Mouse (Mus musculus) kidney, adult 18-20 months (tissue): ENCODE measurements around the gene Edn2.

Experiments
- DNase-seq: peaks from one replicate; pipeline ENCODE4 v3.0.0; 2021

The Edn2 gene

DNA sequence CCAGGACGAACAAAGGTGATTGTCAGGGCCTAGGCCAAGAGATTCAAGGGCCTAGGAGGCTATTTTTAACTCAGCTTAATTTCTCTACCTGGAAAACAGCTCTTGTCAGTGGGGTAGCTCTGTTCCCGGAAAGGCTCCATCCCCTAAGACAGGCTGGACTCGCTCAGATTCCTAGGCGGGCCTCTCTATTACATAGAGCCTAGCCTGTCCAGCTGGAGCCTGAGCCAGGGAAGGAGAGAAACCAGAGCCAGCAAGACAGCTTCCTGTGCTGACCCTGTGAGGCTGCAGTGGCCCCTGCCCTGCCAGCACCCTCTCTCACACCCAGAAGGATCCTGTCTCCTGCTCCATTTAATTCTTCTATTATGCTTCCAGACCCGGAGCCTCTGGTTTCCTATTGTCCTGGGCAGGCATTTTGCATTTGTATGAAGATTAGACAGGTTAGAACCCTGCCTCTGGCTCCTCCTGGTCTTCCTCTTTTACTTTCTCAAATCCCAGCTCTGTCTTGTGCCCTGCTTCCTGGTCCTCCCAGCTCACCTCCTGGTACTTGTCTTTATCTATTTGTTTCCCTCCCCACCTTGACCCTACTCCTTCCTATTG lies 2.2 kb upstream of the Edn2 start:
- no peak for DNase-seq

GRCm38 (mm10) chr4:120162586-120162985 lies 1.6 kb downstream of the Edn2 start:
- DNase-seq, result no peak

DNA sequence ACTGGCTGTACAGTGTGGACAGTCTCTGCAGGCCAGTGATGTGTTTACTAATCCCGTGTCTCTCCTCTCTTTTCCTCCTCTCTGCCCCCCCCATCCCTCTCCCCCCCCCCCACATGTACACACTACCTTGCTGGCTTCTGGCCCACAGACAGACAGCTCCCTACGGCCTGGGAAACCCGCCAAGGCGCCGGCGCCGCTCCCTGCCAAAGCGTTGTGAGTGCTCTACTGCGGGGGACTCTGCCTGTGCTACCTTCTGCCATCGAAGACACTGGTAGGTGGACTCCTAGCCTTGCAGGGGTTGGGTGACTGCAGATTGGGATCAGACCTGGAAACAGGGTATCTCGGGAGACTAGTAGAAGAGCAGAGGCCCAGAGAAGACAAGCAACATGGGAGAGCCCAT lies 2.2 kb downstream of the Edn2 start:
- DNase-seq, result peak; percentile 34

DNA sequence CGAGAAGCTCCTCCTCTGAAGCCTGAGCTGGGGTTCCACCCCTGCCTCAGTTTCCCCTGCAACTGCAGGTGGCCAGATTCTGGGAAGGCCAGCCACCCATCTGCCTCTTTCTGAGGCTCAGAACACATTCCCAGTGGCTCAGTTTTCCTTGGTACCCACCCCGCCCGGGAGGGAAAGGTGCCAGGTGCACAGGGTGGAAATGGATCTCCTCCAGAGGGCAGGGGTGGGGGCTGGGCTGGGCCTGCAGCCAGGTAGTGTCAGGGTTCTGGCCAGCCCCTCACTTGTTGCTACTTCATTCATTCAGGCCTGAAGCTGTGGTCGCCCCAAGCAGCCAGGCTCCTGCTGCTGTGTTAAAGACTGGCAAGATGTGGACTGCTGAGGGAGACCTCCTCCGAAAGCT lies 3.3 kb downstream of the Edn2 start:
- no peak for DNase-seq

DNA sequence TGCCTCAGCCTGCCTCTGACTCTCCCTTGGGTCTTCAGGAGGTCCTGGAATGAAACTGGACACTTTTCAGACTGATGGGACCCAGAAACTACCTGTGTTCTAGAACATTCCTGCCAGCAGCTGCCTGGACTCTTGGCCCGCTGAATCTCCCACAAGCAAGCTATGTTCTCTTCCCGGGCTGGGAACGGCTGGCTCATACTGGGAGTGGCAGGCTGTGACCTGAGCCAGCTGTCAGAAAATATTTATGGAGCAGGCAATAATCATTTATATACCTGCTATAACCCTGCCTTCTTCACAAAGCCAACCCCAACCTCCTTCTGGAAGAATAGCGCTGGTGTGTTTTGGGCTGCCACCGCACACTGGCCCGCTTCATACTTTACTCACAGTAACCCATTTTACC lies 6.8 kb downstream of the Edn2 start:
- no peak for DNase-seq

DNA sequence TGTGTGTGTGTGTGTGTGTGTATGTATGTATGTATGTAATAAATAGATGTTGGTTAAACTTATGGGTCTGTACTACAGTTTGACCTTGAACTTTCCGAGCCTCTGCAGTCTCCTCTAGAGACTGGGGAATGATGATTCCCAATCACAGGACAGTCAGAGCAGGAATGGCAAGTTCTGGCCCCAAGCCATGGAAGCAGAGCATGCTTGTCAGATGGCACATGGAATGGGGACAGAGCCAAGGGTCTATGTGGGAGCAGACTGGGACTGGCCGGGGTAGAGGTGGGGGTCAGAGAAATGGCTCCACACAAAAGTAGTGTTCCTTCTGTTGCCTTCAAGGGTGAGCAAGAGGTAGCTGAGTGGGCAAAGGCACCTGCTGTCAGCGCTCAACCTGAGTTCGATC lies 7.3 kb downstream of the Edn2 start:
- no peak for DNase-seq

GRCm38 (mm10) chr4:120170387-120170936 lies 9.5 kb downstream of the Edn2 start:
- DNase-seq, result no peak

DNA sequence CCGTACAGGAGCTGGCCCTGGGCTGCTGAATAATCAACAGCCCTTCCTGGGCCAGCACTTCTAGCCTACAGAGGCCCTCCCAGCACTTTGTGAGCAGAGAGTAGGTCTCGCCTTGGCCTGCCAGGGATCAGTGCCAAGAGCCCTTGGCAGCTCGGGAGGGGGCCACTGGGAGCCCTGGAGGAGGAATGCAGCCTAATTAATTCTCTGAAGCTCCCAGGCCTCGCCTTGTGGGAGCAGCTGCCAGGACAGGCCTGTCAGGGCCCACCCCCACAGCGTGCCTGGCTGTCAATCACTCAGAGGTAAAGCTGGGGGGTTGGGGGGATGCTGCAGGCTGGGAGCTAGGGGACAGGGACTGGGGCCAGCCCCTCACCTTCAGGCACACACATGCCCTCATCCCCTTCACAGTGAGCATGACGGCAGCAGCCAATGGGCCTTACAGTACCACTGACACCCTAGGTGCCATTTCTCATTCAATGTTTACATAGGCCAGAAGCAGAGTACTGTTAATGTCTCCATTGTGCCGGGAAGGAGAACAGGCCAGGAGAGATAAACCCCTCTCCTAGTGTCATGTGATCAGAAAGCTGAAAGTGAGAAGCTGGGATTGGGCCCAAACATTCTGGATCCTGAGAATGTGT lies 11.2 kb downstream of the Edn2 start:
- DNase-seq, result no peak

GRCm38 (mm10) chr4:120179123-120179522 lies 18.1 kb downstream of the Edn2 start:
- DNase-seq, result no peak

- no peak for DNase-seq
Observed at GRCm38 (mm10) chr4:120180535-120180934, 19.5 kb downstream of the Edn2 start.

- DNase-seq, result no peak
Observed at GRCm38 (mm10) chr4:120184374-120184991, 23.5 kb downstream of the Edn2 start.

- no peak for DNase-seq
Observed at GRCm38 (mm10) chr4:120186441-120186840, 25.4 kb downstream of the Edn2 start.

GRCm38 (mm10) chr4:120186934-120187333 lies 25.9 kb downstream of the Edn2 start:
- no peak for DNase-seq

GRCm38 (mm10) chr4:120188204-120188603 lies 27.2 kb downstream of the Edn2 start:
- DNase-seq, result no peak

GRCm38 (mm10) chr4:120188651-120189161 lies 27.7 kb downstream of the Edn2 start:
- no peak for DNase-seq

DNA sequence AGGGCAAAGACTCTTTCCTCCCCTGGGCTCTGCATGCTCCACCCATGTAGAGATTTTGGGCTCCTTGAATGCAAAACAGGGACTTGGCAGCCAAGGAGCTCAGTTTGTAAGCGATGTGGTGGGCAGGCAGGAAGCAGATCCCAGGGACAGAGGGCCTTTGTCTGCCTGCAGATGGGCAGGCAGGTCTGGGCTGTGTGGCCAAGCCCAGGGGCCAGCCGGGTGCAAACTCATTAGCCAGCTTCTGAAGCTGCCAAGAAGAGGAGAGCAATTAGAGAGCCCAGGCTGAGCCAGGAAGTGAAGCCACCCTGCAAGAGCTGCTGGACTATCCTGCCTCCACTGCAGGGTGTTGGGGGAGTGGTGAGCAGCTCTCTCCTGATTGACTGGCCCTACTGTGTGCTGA lies 28.9 kb downstream of the Edn2 start:
- DNase-seq, result no peak

DNA sequence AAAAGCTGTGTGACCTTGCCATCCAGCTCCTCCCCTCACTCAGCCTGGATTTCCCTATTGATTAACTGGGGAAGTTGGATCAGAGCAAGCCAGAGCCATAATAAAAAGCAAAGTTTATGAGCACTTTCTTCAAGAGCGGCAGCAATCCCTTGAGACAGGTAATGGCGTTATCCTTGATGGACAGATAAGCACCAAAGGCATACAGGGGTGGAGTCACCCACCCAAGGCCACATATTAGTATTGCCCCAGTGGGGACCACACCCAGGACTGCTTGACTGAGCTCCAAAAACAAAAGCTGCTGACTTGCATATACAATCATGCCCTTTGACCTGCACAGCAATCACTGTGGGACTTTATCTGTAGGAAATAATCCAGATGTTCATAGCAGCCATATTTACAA lies 31.0 kb downstream of the Edn2 start:
- DNase-seq, result no peak

DNA sequence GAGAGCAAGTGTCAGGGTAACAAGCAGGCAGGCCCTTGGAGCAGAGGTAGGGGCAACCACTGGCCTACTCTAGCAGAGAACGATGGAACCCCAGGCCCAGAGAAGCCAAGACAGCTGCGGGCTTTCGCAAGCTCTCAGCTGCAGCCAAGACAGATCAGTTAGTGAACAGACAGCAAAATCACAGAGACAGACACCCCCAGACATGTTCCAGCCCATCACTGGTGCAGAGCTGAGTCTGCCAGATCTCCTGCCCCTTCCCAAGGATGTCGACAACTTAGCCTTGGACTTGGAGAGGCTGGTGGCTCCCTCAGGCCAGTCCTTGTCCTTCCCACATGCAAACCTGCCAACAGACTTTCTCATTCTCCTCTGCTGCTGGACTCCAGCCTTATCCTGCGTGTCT lies 33.0 kb downstream of the Edn2 start:
- DNase-seq, result no peak

DNA sequence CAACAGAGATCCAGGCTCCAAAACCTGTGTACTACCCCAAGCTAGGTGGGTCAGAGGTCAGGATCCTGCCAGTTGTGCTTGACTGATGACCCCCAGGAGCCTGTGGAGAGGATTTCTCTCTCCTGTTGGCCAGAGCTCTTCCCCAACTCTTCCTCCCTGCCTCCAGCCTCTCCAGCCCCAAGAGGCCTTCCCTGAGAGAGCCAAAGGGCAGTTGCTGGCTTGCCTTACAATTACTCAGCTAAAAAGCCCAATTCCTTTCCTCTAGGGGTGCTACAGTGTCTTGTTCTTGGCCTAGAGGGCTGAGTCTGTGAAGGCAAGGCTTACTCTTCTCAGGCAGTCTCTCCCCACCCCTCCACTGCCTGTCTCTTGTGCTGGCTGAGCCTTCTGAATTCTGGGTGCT lies 34.0 kb downstream of the Edn2 start:
- DNase-seq, result no peak

DNA sequence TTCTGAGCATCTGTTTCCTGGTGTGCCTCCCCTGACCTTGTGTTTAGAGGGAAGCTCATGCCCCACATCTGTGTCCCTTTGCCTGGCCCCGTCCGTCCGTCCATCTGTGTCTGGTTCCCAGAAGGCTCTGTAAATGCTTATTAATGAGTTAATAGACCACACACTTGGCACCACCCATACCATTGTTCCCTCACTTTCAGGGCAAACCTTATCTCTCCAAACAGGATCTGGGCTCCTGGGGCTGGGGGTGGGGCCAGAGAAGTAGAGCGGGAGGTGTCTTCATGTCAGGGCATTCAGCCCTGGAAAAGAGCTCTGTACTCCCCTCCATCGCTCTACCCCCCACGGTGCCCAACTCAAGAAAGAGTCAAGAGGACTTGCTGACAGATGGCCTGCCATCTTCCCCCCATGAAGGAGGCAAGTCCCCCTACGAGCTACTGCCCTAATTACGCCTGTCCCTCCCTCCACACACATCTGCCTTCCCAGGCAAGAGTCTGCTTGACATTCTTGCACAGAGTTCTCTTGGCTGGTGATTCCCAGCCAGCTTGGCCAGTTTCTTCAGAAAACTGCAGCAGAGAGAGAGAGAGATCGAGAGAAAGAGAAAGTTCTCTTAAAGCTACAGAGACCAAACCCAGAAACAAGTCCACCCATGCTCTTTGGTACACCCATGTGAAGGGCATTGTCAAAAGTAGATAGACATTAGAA lies 38.3 kb downstream of the Edn2 start:
- DNase-seq, result no peak

- DNase-seq, result no peak
Observed at GRCm38 (mm10) chr4:120200551-120201266, 39.7 kb downstream of the Edn2 start.

DNA sequence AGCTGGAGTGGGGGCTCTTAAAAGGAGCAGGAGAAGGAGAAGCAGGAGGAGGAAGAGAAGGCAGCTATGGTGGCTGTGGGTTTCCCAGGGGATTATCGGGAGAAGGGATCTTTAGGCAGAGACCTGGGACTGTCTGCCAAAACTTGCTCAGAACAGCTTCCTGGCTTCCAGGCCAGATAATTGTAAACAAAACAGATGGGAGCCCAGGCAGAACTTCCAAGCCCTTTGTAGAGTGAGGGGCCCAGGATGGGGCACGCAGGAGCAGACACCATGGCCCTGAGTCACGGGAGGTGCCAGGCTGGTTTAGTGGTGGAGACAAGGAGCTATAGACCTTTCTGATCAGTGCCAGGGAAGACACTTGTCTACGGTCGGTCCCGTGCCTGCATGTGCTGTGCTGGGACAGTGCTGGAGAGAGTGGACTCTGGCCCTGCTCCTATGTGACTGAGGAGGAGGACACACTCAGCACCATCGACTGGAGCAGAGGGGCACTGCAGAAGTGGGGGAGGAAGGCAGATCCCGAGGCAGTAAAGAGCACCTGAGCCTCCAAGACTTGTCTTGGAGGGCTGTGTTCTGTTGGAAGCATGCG lies 43.4 kb downstream of the Edn2 start:
- DNase-seq, result no peak
